Mouse (Mus musculus): ENCODE measurements around the gene Hck. TPM values are rescaled to one million over a fixed set of nuclear protein-coding genes. Genes with fewer than 3 reads are reported as not detected.

Gene Hck
- polyA plus RNA-seq, 1 experiment from 2014 or later = 0.92 TPM

DNA sequence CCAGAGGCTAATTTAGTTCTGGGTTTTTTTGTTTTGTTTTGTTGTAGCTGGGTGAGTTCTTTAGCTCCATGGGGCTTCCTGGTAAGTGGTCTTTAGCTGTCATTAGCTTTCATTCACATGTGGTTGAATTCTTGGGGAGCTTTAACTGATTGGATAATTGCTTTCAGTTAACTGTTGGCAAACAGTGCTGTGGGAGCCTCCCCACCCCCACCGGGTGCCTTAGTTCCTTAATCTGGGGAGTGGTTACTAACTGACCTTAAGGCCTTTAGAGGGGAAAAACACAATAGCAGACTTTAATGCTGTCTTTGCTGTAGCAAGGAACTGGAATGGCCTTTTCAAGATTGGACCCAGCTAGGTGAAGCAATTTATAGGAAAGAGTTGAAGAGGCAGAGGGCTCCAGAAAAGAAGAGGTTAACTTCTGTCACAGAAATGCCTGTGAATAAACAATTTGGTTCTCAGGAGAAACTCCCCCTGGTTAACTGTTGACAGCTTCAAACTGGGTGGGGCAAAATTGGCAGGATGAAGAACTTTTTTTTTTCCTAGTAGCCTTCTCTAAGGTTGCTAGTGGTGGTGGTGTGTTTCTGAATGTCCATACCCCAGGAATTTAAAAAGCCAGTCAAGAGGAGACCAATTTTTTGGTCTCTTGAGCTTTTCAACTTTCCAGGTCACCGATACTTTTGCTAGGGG lies 60.0 kb downstream of the Hck start:
- peaks cover 100% of the 10 kb centered on the region for H3K27me3 ChIP-seq (ENCODE audit: poor library complexity, severe bottlenecking)
- H3K4me3 ChIP-seq = no peak overlapping the region
- H3K9me3 ChIP-seq = no peaks in the 10 kb centered on the region
- H3K4me1 ChIP-seq = peaks cover 25% of the 10 kb centered on the region
- WGBS = 18% methylated on average over 2 of the region's 2 CpGs
- H3K36me3 ChIP-seq (replicated peaks) = peaks cover 21% of the 10 kb centered on the region; the same call in 1 of the 2 replicates
- peak; percentile 52 for DNase-seq (ENCODE audit: extremely low spot score, low spot score)
- H3K27ac ChIP-seq = no peak overlapping the region

DNA sequence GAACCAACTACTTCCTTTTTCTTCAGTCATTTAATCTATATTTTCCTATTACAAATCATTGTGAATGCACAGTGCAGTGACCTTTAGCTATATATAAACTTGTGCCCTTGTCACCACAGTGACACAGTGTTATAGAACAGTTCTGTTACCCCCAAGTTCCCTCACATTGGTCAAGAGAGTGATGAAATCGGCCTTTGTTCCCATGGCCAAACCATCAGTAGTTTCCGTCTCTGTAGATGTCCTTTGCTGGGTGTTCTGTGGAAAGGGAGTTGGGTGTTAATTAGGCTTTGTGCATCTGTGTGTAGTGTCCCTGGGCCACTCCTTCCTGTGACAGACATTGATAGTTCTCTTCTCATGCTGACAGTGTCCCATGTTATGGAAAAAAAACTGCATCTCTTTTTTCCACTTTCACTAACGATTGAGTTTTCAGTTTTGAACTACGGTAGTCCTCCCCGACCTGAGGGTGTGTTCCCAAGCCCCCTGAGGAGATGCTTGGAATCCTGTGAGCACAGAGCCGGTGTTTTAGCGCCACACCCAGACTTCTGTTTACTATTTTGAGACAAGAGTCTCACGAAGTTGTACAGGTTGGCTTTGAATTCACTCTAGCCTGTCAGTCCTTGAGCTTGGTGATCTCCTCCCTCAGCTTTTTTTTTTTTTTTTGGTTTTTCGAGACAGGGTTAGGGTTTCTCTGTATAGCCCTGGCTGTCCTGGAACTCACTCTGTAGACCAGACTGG lies 62.4 kb downstream of the Hck start:
- DNase-seq (ENCODE audit: extremely low spot score, low spot score) = no peak
- H3K27me3 ChIP-seq (ENCODE audit: poor library complexity, severe bottlenecking) = peaks cover 95% of the 10 kb centered on the region
- no peak overlapping the region for H3K4me3 ChIP-seq
- peaks cover 13% of the 10 kb centered on the region; the same call in 1 of the 2 replicates for H3K36me3 ChIP-seq (replicated peaks)
- no peak overlapping the region for H3K27ac ChIP-seq
- WGBS = 91% methylated on average over 9 of the region's 9 CpGs
- no peaks in the 10 kb centered on the region for H3K9me3 ChIP-seq
- peaks cover 25% of the 10 kb centered on the region for H3K4me1 ChIP-seq

DNA sequence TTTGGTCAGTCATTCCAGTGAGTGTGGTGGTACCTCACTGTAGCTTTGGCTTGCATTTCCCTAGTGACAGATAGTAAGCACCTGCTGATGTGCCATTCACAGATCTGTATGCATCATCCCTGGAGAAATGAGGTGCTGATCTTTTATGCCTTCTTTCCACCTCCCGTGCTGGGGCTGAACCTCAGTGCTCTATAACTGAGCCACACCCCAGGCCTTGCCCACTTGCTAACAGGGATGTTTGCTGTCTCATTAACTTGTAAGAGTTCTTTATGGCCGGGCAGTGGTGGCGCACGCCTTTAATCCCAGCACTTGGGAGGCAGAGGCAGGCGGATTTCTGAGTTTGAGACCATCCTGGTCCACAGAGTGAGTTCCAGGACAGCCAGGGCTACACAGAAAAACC lies 63.7 kb downstream of the Hck start:
- Histone ChIP-seq H3K4me3 (no peak overlapping the region), H3K4me1 (peaks cover 20% of the 10 kb centered on the region), H3K9me3 (no peaks in the 10 kb centered on the region), H3K27ac (no peak overlapping the region), H3K36me3 (replicated peaks) (peaks cover 8% of the 10 kb centered on the region; the same call in 1 of the 2 replicates), H3K27me3 (ENCODE audit: poor library complexity, severe bottlenecking) (peaks cover 95% of the 10 kb centered on the region)
- WGBS = 94% methylated on average over 5 of the region's 5 CpGs
- DNase-seq (ENCODE audit: extremely low spot score, low spot score) = no peak

DNA sequence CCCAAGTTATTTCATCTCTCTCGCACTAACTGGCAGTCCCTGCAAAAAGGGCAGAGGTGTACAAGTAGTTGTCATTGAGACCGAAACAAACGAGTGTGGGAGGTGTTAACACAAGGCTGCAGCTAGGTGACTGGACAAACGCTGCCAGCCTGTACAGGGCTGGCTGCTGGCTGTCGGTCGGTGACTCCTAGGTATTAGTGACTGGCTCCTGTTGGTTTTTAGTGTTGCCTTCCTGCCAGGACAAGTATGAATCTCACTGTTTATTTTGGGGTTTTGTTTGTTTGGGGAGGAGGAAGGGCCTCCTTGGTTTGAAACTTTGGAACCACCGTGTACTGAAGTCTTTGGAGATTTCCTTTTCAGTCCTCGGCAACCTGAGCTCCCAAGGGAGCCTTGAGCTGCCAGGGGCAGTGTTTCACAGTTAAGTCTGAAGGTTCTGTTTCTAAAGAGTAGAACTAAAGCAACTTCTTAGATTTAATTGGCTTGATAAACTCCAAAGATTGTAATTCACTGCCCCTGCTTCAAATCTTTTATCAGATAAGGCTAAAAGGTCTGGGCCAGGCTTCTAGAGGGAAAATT lies 67.8 kb downstream of the Hck start:
- H3K4me3 ChIP-seq = no peak overlapping the region
- peaks cover 32% of the 10 kb centered on the region for H3K36me3 ChIP-seq (replicated peaks)
- H3K27ac ChIP-seq = no peak overlapping the region
- peaks cover 74% of the 10 kb centered on the region for H3K27me3 ChIP-seq (ENCODE audit: poor library complexity, severe bottlenecking)
- no peak for DNase-seq (ENCODE audit: extremely low spot score, low spot score)
- no peaks in the 10 kb centered on the region for H3K9me3 ChIP-seq
- 86% methylated on average over 8 of the region's 8 CpGs for WGBS
- H3K4me1 ChIP-seq = no peaks in the 10 kb centered on the region

DNA sequence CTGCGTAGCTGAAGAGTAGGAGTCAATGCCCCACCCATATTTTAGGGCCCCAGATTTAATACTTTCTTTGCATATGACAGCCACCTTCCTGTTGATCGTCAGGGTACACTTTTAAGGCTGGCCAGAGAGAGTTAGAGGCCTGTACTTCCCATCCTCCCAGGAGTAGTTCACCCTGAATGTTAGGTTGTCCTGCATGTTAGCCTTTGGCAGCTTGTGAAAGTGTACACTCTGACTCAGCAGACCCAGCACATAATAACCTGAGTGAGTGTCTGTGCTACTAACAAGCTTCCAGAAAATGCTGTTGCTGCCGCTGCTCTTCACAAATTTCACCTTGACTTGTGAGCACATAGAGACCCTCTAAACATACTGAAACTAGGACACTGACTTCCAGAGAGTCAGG lies 68.9 kb downstream of the Hck start:
- 90% methylated on average over 3 of the region's 3 CpGs for WGBS
- H3K27me3 ChIP-seq (ENCODE audit: poor library complexity, severe bottlenecking) = peaks cover 63% of the 10 kb centered on the region
- no peak for DNase-seq (ENCODE audit: extremely low spot score, low spot score)
- no peaks in the 10 kb centered on the region for H3K4me1 ChIP-seq
- peaks cover 34% of the 10 kb centered on the region for H3K36me3 ChIP-seq (replicated peaks)
- no peak overlapping the region for H3K4me3 ChIP-seq
- no peaks in the 10 kb centered on the region for H3K9me3 ChIP-seq
- no peak overlapping the region for H3K27ac ChIP-seq

DNA sequence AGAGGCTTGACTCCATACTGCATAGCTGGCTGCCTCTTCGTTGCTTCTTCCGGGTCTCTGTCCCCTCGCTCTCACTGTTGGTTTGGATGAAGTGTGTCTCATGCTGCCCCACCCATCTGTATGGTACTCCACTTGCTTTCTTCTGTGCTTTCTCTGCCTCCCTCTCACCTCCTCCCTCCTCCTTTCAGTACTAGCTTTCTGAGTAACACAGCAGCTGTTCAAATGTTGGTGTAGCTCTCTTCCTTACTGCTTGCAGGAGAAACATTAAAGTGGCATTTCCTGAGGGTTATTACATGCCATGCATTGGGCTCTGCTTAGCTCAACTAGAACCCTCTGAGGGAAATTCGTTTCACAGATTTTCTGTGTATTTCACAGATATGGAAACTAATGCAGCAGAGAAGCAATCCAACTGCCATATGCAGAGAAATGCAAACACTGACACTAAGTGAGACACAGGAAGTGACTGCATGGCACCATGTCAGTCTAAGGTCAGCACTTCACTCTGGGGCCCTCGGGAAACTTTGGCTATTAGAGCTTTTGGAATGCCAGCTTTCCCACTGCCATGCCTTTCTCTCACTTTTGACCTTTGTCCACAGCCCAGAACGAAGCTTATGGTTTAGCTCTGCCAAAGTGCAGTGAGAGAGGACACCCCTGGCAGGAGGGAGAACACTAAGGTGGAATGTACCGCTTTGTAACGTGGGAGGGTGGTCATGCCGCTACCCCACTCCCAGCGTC lies 71.0 kb downstream of the Hck start:
- Histone ChIP-seq H3K27me3 (ENCODE audit: poor library complexity, severe bottlenecking) (peaks cover 47% of the 10 kb centered on the region), H3K27ac (no peak overlapping the region), H3K36me3 (replicated peaks) (peaks cover 55% of the 10 kb centered on the region), H3K4me1 (no peaks in the 10 kb centered on the region), H3K4me3 (no peak overlapping the region), H3K9me3 (no peaks in the 10 kb centered on the region)
- WGBS = 88% methylated on average over 10 of the region's 10 CpGs
- DNase-seq (ENCODE audit: extremely low spot score, low spot score) = no peak

DNA sequence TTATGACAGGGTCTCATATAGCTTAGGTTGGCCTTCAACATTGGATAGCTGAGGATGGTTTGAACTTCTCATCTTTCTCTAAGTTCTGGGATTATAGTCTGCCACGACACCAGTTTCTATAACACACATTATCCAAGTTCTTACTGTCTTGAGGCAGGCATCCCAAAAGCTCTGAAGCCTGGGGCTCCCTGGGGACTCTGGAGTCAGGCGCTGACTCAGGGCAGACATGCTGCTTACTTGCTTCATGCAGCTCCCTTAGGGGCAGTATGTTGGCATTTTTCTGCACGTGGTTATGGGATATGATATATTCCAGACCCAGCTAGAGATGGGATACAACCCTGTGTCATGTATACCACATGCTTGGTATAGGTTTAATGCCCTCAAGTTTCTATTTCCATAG lies 71.7 kb downstream of the Hck start:
- 89% methylated on average over 3 of the region's 3 CpGs for WGBS

DNA sequence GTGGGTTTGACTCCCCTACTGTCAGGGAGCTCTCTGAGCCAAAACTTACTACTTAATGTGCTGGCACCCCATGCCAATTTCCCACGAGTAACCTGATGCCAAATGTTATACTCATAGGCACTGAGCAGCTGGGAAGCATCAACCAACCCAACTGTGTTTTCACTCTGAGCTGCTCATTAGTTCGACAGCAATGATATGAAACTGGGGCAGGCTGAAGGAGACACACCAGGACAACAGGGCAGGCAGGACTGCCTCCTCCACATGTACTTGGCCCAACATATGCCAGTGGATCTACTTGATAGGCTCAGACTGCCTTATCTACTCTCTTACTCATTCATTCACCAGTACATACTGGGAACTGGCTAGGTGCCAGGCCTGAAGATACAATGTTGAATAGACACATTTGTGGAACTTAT lies 77.9 kb downstream of the Hck start:
- WGBS = 87% methylated on average over 2 of the region's 2 CpGs
- H3K27ac ChIP-seq = no peak overlapping the region
- DNase-seq (ENCODE audit: extremely low spot score, low spot score) = no peak
- H3K9me3 ChIP-seq = no peaks in the 10 kb centered on the region
- H3K4me3 ChIP-seq = no peak overlapping the region
- peaks cover 99% of the 10 kb centered on the region for H3K36me3 ChIP-seq (replicated peaks)
- H3K4me1 ChIP-seq = no peaks in the 10 kb centered on the region
- no peaks in the 10 kb centered on the region for H3K27me3 ChIP-seq (ENCODE audit: poor library complexity, severe bottlenecking)

More for the DNA sequence above, 71.7 kb downstream of the Hck start:
- H3K4me1 ChIP-seq = no peaks in the 10 kb centered on the region
- no peaks in the 10 kb centered on the region for H3K9me3 ChIP-seq
- no peak for DNase-seq (ENCODE audit: extremely low spot score, low spot score)
- no peak overlapping the region for H3K27ac ChIP-seq
- no peak overlapping the region for H3K4me3 ChIP-seq
- H3K36me3 ChIP-seq (replicated peaks) = peaks cover 61% of the 10 kb centered on the region
- peaks cover 40% of the 10 kb centered on the region for H3K27me3 ChIP-seq (ENCODE audit: poor library complexity, severe bottlenecking)

DNA sequence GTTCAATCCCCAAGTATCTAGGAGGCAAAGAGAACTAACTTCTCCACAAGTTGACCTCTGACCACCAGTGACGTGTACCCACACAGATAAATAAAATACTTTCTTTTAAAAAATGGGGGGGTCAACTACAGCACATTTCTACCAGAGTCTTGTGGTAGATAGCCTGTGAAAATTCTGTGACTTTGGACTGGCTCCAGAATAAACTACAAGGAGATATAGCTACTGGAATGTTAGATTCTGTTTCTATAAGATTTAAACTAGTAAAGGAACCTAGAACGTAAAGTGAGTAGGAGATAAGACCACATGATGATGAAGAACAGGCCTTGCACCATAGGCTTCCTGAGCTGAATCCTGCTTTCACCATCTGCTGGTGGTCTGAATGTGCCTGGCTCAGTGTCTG lies 79.6 kb downstream of the Hck start:
- Histone ChIP-seq H3K36me3 (replicated peaks) (peaks cover 100% of the 10 kb centered on the region), H3K27me3 (ENCODE audit: poor library complexity, severe bottlenecking) (no peaks in the 10 kb centered on the region), H3K9me3 (no peaks in the 10 kb centered on the region), H3K4me1 (no peaks in the 10 kb centered on the region), H3K27ac (no peak overlapping the region), H3K4me3 (no peak overlapping the region)
- 95% methylated on average over 2 of the region's 2 CpGs for WGBS
- DNase-seq (ENCODE audit: extremely low spot score, low spot score) = no peak

DNA sequence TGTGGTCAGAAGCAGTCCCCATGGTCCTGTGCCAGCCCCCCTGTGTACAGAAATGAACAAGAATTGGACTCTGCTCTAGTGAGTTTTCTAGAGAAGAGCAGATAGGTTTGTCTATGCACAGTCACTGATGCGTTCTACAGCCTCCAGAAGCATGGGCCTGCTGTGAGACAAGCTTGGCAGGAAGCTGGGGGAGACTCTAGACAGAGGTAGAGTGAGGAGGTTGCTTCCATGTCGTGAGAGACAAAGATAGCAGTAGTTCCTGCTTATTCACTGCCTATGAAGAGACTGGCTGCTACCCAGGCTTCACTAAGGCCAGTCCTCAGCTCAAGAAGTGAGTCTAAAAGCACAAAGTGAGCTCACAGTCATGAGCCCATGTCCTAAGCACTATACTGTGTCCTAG lies 83.0 kb downstream of the Hck start:
- no peak for DNase-seq (ENCODE audit: extremely low spot score, low spot score)
- Histone ChIP-seq H3K27me3 (ENCODE audit: poor library complexity, severe bottlenecking) (no peaks in the 10 kb centered on the region), H3K36me3 (replicated peaks) (peaks cover 94% of the 10 kb centered on the region), H3K9me3 (no peaks in the 10 kb centered on the region), H3K4me3 (no peak overlapping the region), H3K27ac (no peak overlapping the region), H3K4me1 (no peaks in the 10 kb centered on the region)
- WGBS = 84% methylated on average over 2 of the region's 2 CpGs

DNA sequence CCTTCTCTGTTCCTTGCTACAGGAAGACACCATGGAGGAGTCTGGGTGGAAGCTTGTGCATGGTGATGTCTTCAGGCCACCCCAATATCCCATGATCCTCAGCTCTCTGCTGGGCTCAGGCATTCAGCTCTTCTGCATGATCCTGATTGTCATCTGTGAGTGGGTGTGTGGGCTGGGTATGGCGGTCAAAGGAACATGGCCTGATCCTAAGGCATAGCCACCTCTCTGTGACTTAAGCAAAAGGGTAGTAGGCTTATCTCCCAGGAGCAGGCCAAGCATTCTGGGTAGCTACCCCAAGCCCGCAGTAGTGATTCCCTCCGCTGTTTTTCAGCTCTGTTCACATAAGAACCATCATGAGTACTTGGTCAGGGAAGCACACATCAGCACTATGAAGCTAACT lies 86.0 kb downstream of the Hck start:
- no peaks in the 10 kb centered on the region for H3K27me3 ChIP-seq (ENCODE audit: poor library complexity, severe bottlenecking)
- no peak overlapping the region for H3K4me3 ChIP-seq
- no peaks in the 10 kb centered on the region for H3K9me3 ChIP-seq
- no peak for DNase-seq (ENCODE audit: extremely low spot score, low spot score)
- H3K36me3 ChIP-seq (replicated peaks) = peaks cover 90% of the 10 kb centered on the region
- H3K4me1 ChIP-seq = no peaks in the 10 kb centered on the region
- 98% methylated on average over 3 of the region's 3 CpGs for WGBS
- H3K27ac ChIP-seq = no peak overlapping the region

DNA sequence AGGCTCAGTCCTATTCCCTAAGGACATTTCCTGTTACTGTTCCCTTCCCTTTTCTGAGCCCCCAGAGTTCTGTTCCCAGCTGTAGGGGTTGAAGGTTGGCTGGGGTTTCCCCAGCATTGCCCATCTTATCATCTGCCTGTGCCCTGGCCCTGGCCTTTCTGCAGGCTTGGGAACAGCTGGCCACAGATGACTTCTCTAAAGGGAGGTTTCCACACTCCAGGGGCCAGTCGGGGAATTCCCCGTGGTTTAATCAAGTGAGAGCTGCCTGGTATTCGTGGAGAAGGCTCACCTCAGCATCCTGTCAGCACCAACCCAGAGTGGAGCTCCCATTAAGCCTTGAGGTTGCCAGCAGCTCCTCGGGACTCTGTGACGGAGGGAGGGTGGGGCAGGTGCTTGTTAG lies 90.2 kb downstream of the Hck start:
- DNase-seq (ENCODE audit: extremely low spot score, low spot score) = no peak
- no peaks in the 10 kb centered on the region for H3K9me3 ChIP-seq
- H3K36me3 ChIP-seq (replicated peaks) = peaks cover 85% of the 10 kb centered on the region
- no peaks in the 10 kb centered on the region for H3K27me3 ChIP-seq (ENCODE audit: poor library complexity, severe bottlenecking)
- peaks cover 6% of the 10 kb centered on the region for H3K4me1 ChIP-seq
- no peak overlapping the region for H3K4me3 ChIP-seq
- WGBS = 83% methylated on average over 5 of the region's 5 CpGs
- H3K27ac ChIP-seq = no peak overlapping the region
